20 mouse cellular contexts compared by ENCODE assay signal in genomic region chr1:174048893-174049292, GRCm38 (mm10). TPM values are rescaled to one million over a fixed set of nuclear protein-coding genes. Genes with fewer than 3 reads are reported as not detected.
DNase-seq lines count a peak whose midpoint lies in the region; ATAC-seq lines count a peak whose summit lies in the region.
"Had no signal": no experiment of that assay in that cellular context is flagged by ENCODE, and none has a peak within 500 bp of the region (broad histone marks: within the 10 kb centered on the region; RNA-seq: fewer than 3 reads in every experiment).

TSS of gene Olfr432 (plus strand) at chr1:174049205.

- peak; percentile 0; the same call in 1 of the 2 replicates for ATAC-seq in megakaryocyte progenitor cell, adult 5-6 weeks (replicated peaks; ENCODE audit: poor library complexity)
- ATAC-seq: CD4-positive, CD25-positive, alpha-beta regulatory T cell, adult 4 months; forebrain, embryonic 14.5 days; forebrain, embryonic 16.5 days had no signal

- peak; percentile 15 for DNase-seq in gastrocnemius, adult 18-20 months (ENCODE audit: low spot score)
- DNase-seq in gastrocnemius, adult 8-10 months (ENCODE audit: low spot score in 2 of 2): no peak
- no peak for DNase-seq in spleen, postnatal 14 days (ENCODE audit: low spot score in 2 of 2)
- no peak for DNase-seq in left cerebral cortex, adult 8-10 months (ENCODE audit: low spot score in 2 of 2)
- DNase-seq: adrenal gland, adult 2 months; adrenal gland, postnatal 10 days; adrenal gland, postnatal 25 days; cerebellum, adult 11 months; cerebellum, adult 18-20 months; cerebellum, adult 8-10 months; cerebellum, adult 9-11 months; cerebellum, postnatal 14 days; cerebellum, postnatal 36 days; embryo, embryonic 11 days had no signal

RNA-seq across cellular contexts. Expression of gene Olfr432, which starts in this region (rescaled TPM):
- total RNA-seq in gastrocnemius, adult 18-20 months (2021): not detected
- not detected for total RNA-seq in gastrocnemius, adult 8-10 months (2022)
- total RNA-seq in megakaryocyte progenitor cell, adult 5-6 weeks (2015): not detected in 2 replicates
- under 0.01 TPM in 1 of 2 replicates, not detected in the other for total RNA-seq in megakaryocyte progenitor cell, adult 5-6 weeks (2017)
- not detected for total RNA-seq in left cerebral cortex, adult 8-10 months (2022)
- total RNA-seq: adrenal gland, adult 2 months; adrenal gland, postnatal 10 days; adrenal gland, postnatal 25 days; adrenal gland, postnatal 4 days; common myeloid progenitor, adult 5-6 weeks had no signal

Comparison
In these comparisons a context has a peak if more than half of its experiments do, and no peak if none do; other contexts are left out.
1. Peak in DNase-seq in gastrocnemius, adult 18-20 months; RNA of the gene not detected or under 1 TPM.
2. Peak in ATAC-seq in megakaryocyte progenitor cell, adult 5-6 weeks; RNA of the gene not detected or under 1 TPM.